Mouse (Mus musculus): ENCODE results near the gene Ms4a4c. TPM values are rescaled to one million over a fixed set of nuclear protein-coding genes. Genes with fewer than 3 reads are reported as not detected.
"Not testable (repeated sequence)": the region's sequence is repeated elsewhere in the genome, so short reads cannot be mapped to it uniquely, and the experiment has no call there.

The Ms4a4c gene
- polyA plus RNA-seq, 1 experiment from 2014 or later: not detected

- H3K4me2 ChIP-seq; H3K36me3 ChIP-seq; H3K9me3 ChIP-seq; H3K4me1 ChIP-seq (replicated peaks); H3K27ac ChIP-seq; H3K9ac ChIP-seq (replicated peaks); H3K4me3 ChIP-seq (replicated peaks); ATAC-seq (ENCODE audit: insufficient number of reproducible peaks, insufficient read depth, low FRiP score, low TSS enrichment, low read depth); H3K27me3 ChIP-seq: not testable (repeated sequence)
- WGBS: 59% methylated on average over 1 of the region's 1 CpGs
Measured at GRCm38 (mm10) chr19:11464795-11465194, 60.2 kb downstream of the Ms4a4c start.

- Histone ChIP-seq H3K4me1 (replicated peaks) (no peaks in the 10 kb centered on the region), H3K4me3 (replicated peaks) (no peak overlapping the region), H3K27me3 (no peaks in the 10 kb centered on the region), H3K27ac (no peak overlapping the region), H3K4me2 (no peak overlapping the region), H3K9me3 (no peaks in the 10 kb centered on the region), H3K36me3 (no peaks in the 10 kb centered on the region), H3K9ac (replicated peaks) (no peak overlapping the region)
- no peak for ATAC-seq (ENCODE audit: insufficient number of reproducible peaks, insufficient read depth, low FRiP score, low TSS enrichment, low read depth)
- 78% methylated on average over 5 of the region's 5 CpGs for WGBS
Measured at GRCm38 (mm10) chr19:11466471-11466870, 61.9 kb downstream of the Ms4a4c start.

- H3K4me1 ChIP-seq (replicated peaks); H3K4me2 ChIP-seq; ATAC-seq (ENCODE audit: insufficient number of reproducible peaks, insufficient read depth, low FRiP score, low TSS enrichment, low read depth); H3K4me3 ChIP-seq (replicated peaks); H3K9ac ChIP-seq (replicated peaks); H3K27me3 ChIP-seq; H3K9me3 ChIP-seq; H3K36me3 ChIP-seq; H3K27ac ChIP-seq: not testable (repeated sequence)
- 60% methylated on average over 1 of the region's 1 CpGs for WGBS
Measured at GRCm38 (mm10) chr19:11468361-11468760, 63.8 kb downstream of the Ms4a4c start.

GRCm38 (mm10) chr19:11469215-11469614 is 64.6 kb downstream of the Ms4a4c start, which contains the start of gene Ms4a6c:
Gene Ms4a6c (plus strand): TSS chr19:11469366.
- H3K27me3 ChIP-seq; ATAC-seq (ENCODE audit: insufficient number of reproducible peaks, insufficient read depth, low FRiP score, low TSS enrichment, low read depth); H3K9me3 ChIP-seq; H3K4me1 ChIP-seq (replicated peaks); H3K36me3 ChIP-seq; H3K4me2 ChIP-seq; H3K27ac ChIP-seq; H3K4me3 ChIP-seq (replicated peaks); H3K9ac ChIP-seq (replicated peaks): not testable (repeated sequence)
- WGBS: 86% methylated on average over 4 of the region's 4 CpGs

Other genes starting within 250 kb of the Ms4a4c start
- not detected in 2 replicates for gene 1700025F22Rik, start 239.4 kb upstream of the Ms4a4c start, polyA plus RNA-seq (2016; fragmentation: Nextera tagmentation; extraction: Ambion mirVana)
- not detected in 2 replicates for gene Ms4a13, start 208.0 kb upstream of the Ms4a4c start, polyA plus RNA-seq (2016; fragmentation: Nextera tagmentation; extraction: Ambion mirVana)
- not detected in 2 replicates for gene Ms4a12, start 172.3 kb upstream of the Ms4a4c start, polyA plus RNA-seq (2016; fragmentation: Nextera tagmentation; extraction: Ambion mirVana)
- gene Ms4a1, start 138.5 kb upstream of the Ms4a4c start, polyA plus RNA-seq (2016; fragmentation: Nextera tagmentation; extraction: Ambion mirVana): not detected in 2 replicates
- gene Ms4a5, start 120.9 kb upstream of the Ms4a4c start, polyA plus RNA-seq (2016; fragmentation: Nextera tagmentation; extraction: Ambion mirVana): not detected in 2 replicates
- gene Ms4a14, start 90.3 kb upstream of the Ms4a4c start, polyA plus RNA-seq (2016; fragmentation: Nextera tagmentation; extraction: Ambion mirVana): not detected in 2 replicates
- 2.2 and 2.4 TPM in 2 replicates for gene Ms4a7, start 68.6 kb upstream of the Ms4a4c start, polyA plus RNA-seq (2016; fragmentation: Nextera tagmentation; extraction: Ambion mirVana)
- gene Ms4a4a, start 29.2 kb upstream of the Ms4a4c start, polyA plus RNA-seq (2016; fragmentation: Nextera tagmentation; extraction: Ambion mirVana): 1.6 and 2.0 TPM in 2 replicates
- not detected in 2 replicates for gene Ms4a4b, start 38.8 kb downstream of the Ms4a4c start, polyA plus RNA-seq (2016; fragmentation: Nextera tagmentation; extraction: Ambion mirVana)
- 1.8 and 2.5 TPM in 2 replicates for gene Ms4a6c, start 64.6 kb downstream of the Ms4a4c start, polyA plus RNA-seq (2016; fragmentation: Nextera tagmentation; extraction: Ambion mirVana)
- gene Gm8369, start 81.2 kb downstream of the Ms4a4c start, polyA plus RNA-seq (2016; fragmentation: Nextera tagmentation; extraction: Ambion mirVana): not detected in 2 replicates
- gene Ms4a6b, start 111.7 kb downstream of the Ms4a4c start, polyA plus RNA-seq (2016; fragmentation: Nextera tagmentation; extraction: Ambion mirVana): 2.3 and 2.9 TPM in 2 replicates
- 0.63 and 0.73 TPM in 2 replicates for gene Ms4a4d, start 132.0 kb downstream of the Ms4a4c start, polyA plus RNA-seq (2016; fragmentation: Nextera tagmentation; extraction: Ambion mirVana)
- gene Ms4a6d, start 200.1 kb downstream of the Ms4a4c start, polyA plus RNA-seq (2016; fragmentation: Nextera tagmentation; extraction: Ambion mirVana): 2.0 and 2.3 TPM in 2 replicates
- 0.61 TPM in 1 of 2 replicates, not detected in the other for gene Ms4a2, start 218.9 kb downstream of the Ms4a4c start, polyA plus RNA-seq (2016; fragmentation: Nextera tagmentation; extraction: Ambion mirVana)
- not detected in 2 replicates for gene Ms4a3, start 236.1 kb downstream of the Ms4a4c start, polyA plus RNA-seq (2016; fragmentation: Nextera tagmentation; extraction: Ambion mirVana)